Mouse (Mus musculus) liver, adult 10 weeks (tissue): Measurements from ENCODE around the gene Tmem200b. TPM values are rescaled to one million over a fixed set of nuclear protein-coding genes. Genes with fewer than 3 reads are reported as not detected.

Experiments used
- polyA plus RNA-seq: library from polyadenylated mRNA; stranded (reverse); fragments of 350-450 nt; fragmentation: Illumina TruSeq; extraction: RNeasy Lipid Tissue Mini Kit (QIAGEN cat#74804); gene quantifications from one replicate; pipeline ENCODE4 v1.2.3, GENCODE M21; 2014; ENCODE audit warnings: low read depth, low replicate concordance

Gene Tmem200b
- polyA plus RNA-seq, result not detected

GRCm38 (mm10) chr4:131921461-131922346 lies at the start of gene Tmem200b:
Tmem200b (plus strand) TSS chr4:131921771.

GRCm38 (mm10) chr4:131873293-131874168 lies 48.0 kb upstream of the Tmem200b start, which contains the start of gene Srsf4:
Srsf4 (plus strand) TSS chr4:131873617.

Other genes starting within 250 kb of the Tmem200b start
- not detected for gene Ptpru, start 83.5 kb upstream of the Tmem200b start, polyA plus RNA-seq
- gene Mecr, start 78.3 kb upstream of the Tmem200b start, polyA plus RNA-seq, result 8.8 TPM
- gene Srsf4, start 48.2 kb upstream of the Tmem200b start, polyA plus RNA-seq, result 11.7 TPM
- gene Gm10300, start 152.9 kb downstream of the Tmem200b start, polyA plus RNA-seq, result not detected
- 50.2 TPM for gene Epb41, start 153.6 kb downstream of the Tmem200b start, polyA plus RNA-seq
- not detected for gene Oprd1, start 222.7 kb downstream of the Tmem200b start, polyA plus RNA-seq